Mouse (Mus musculus): ENCODE results near the gene Sorcs3. TPM values are rescaled to one million over a fixed set of nuclear protein-coding genes. Genes with fewer than 3 reads are reported as not detected.

The Sorcs3 gene
- total and polyA plus RNA-seq, 3 experiments, result not detected

DNA sequence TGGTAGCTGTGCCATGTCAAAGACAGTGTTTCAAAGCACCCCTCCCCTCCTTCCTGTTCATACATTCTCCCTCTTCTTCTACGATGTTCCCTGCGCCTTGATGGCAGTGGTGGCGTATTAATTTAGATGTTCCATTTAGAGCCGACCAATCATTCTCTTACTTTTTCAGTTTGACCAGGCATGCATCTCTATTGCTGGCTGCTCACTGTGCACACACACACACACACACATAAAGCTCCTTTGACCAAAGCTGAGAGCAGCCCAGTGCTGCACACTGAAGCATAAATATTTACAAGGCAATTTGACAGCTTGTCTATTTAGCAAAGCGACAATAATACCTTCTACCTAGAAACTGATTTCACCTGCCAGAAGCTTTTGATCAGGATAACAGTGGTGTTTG, 371.3 kb downstream of the Sorcs3 start:
- no peak for DNase-seq (ENCODE audit: low read depth, low spot score)
- TF ChIP-seq GATA1 (IDR thresholded peaks at IDR 0.05; ENCODE audit: low read depth, low read length) (no peak), MAX (IDR thresholded peaks at IDR 0.05; ENCODE audit: low read length) (no peak), SIN3A (IDR thresholded peaks at IDR 0.05; ENCODE audit: low read length) (no peak), E2F4 (IDR thresholded peaks at IDR 0.05; ENCODE audit: borderline replicate concordance, low read depth, low read length) (no peak), ZC3H11A (IDR thresholded peaks at IDR 0.05; ENCODE audit: low read depth, low read length) (no peak), MAZ (IDR thresholded peaks at IDR 0.05; ENCODE audit: low read depth, low read length) (no peak), TAL1 (IDR thresholded peaks at IDR 0.05; ENCODE audit: low read length) (no peak), JUND (IDR thresholded peaks at IDR 0.05; ENCODE audit: low read depth, low read length) (no peak), MXI1 (IDR thresholded peaks at IDR 0.05; ENCODE audit: low read depth, low read length) (no peak), MYB (IDR thresholded peaks at IDR 0.05; ENCODE audit: low read depth, low read length) (no peak), POLR2AphosphoS5 (IDR thresholded peaks at IDR 0.05; ENCODE audit: borderline replicate concordance, low read depth, low read length) (no peak), GABPA (IDR thresholded peaks at IDR 0.05; ENCODE audit: low read depth, low read length) (no peak), NELFE (IDR thresholded peaks at IDR 0.05; ENCODE audit: low read depth, low read length) (no peak), RCOR1 (IDR thresholded peaks at IDR 0.05; ENCODE audit: low read depth, low read length) (no peak), ZNF384 (IDR thresholded peaks at IDR 0.05; ENCODE audit: low read depth, low read length) (no peak)
- Histone ChIP-seq H3K27me3 (ENCODE audit: control insufficient read depth in 1 of 2, insufficient read depth in 2 of 2, low read length in 2 of 2) (no peaks in the 10 kb centered on the region), H3K79me2 (ENCODE audit: control insufficient read depth, insufficient read depth, low read length, poor library complexity) (no peaks in the 10 kb centered on the region), H3K4me1 (ENCODE audit: control insufficient read depth in 1 of 2, insufficient read depth in 2 of 2, low read length in 2 of 2) (no peaks in the 10 kb centered on the region), H3K9me3 (replicated peaks; ENCODE audit: insufficient read depth, low read length) (no peaks in the 10 kb centered on the region), H3K36me3 (ENCODE audit: control insufficient read depth in 1 of 2, insufficient read depth in 2 of 2, low read length in 2 of 2) (no peaks in the 10 kb centered on the region), H3K27ac (ENCODE audit: control insufficient read depth, low read depth, low read length) (no peak overlapping the region), H3K4me3 (ENCODE audit: control insufficient read depth in 1 of 2, insufficient read depth in 1 of 2, low read depth in 2 of 2, low read length in 2 of 2) (no peak overlapping the region), H3K9ac (ENCODE audit: control insufficient read depth, low read depth, low read length, poor library complexity, severe bottlenecking) (no peak overlapping the region)

DNA sequence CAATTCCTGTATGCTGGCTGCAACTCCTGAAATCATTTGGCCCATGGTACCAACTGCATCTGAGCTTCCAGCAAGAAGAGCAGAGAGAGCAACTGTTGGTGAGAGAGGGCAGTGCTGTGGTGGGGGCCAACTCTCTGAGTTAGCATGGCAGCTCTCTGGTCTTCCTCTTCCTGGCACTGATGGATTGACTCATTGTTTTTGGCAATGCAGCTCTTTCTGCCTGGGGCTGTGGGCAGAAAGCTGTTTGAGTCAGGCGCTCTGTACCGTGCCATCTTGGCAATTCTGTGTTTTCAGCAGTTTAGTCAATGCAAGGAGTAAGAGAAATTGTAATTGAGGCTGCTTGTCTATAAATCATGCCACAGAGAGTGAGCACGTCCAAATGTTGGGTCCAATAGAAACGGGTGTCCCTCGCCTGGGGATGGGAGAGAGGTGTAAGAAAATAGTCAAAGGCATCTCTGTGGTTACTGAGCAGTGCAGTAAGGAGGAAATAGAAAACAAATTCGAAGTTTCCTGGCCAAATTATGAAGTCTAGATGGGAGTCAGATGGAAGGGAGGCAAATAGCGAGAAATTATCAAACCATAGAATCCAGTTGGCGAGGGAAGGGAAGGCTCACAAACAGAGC, 379.2 kb downstream of the Sorcs3 start:
- Histone ChIP-seq H3K9me3 (replicated peaks; ENCODE audit: insufficient read depth, low read length) (no peaks in the 10 kb centered on the region), H3K27me3 (ENCODE audit: control insufficient read depth in 1 of 2, insufficient read depth in 2 of 2, low read length in 2 of 2) (no peaks in the 10 kb centered on the region), H3K4me3 (ENCODE audit: control insufficient read depth in 1 of 2, insufficient read depth in 1 of 2, low read depth in 2 of 2, low read length in 2 of 2) (no peak overlapping the region), H3K36me3 (ENCODE audit: control insufficient read depth in 1 of 2, insufficient read depth in 2 of 2, low read length in 2 of 2) (no peaks in the 10 kb centered on the region), H3K27ac (ENCODE audit: control insufficient read depth, low read depth, low read length) (no peak overlapping the region), H3K79me2 (ENCODE audit: control insufficient read depth, insufficient read depth, low read length, poor library complexity) (no peaks in the 10 kb centered on the region), H3K4me1 (ENCODE audit: control insufficient read depth in 1 of 2, insufficient read depth in 2 of 2, low read length in 2 of 2) (no peaks in the 10 kb centered on the region), H3K9ac (ENCODE audit: control insufficient read depth, low read depth, low read length, poor library complexity, severe bottlenecking) (no peak overlapping the region)
- no peak for DNase-seq (ENCODE audit: low read depth, low spot score)
- TF ChIP-seq SMC3 (IDR thresholded peaks at IDR 0.05; ENCODE audit: low read depth, low read length) (no peak), CTCF (IDR thresholded peaks at IDR 0.05 in 2 of 3, conservative IDR thresholded peaks at IDR 0.05 in 1 of 3; ENCODE audit: control insufficient read depth in 1 of 3, insufficient read depth in 1 of 3, low read depth in 2 of 3, low read length in 3 of 3, poor library complexity in 1 of 3, severe bottlenecking in 1 of 3) (no peak), NRF1 (IDR thresholded peaks at IDR 0.05; ENCODE audit: insufficient read depth, low read depth, low read length, poor library complexity, severe bottlenecking) (no peak), USF1 (IDR thresholded peaks at IDR 0.05; ENCODE audit: low read depth, low read length) (no peak), ETS1 (IDR thresholded peaks at IDR 0.05; ENCODE audit: low read depth, low read length) (no peak), MAZ (IDR thresholded peaks at IDR 0.05; ENCODE audit: low read depth, low read length) (no peak), POLR2AphosphoS5 (IDR thresholded peaks at IDR 0.05; ENCODE audit: borderline replicate concordance, low read depth, low read length) (no peak)
